Mouse (Mus musculus): Measurements from ENCODE around the gene Tmem160.

Tmem160 gene

GRCm38 (mm10) chr7:16441241-16441640 is 11.3 kb upstream of the Tmem160 start:
- DNase-seq (ENCODE audit: low spot score in 2 of 2): peak in 1 of 2 experiments; percentile 36

GRCm38 (mm10) chr7:16451656-16452055 is 923 bp upstream of the Tmem160 start:
- no peak for DNase-seq (ENCODE audit: low spot score in 2 of 2)

- no peak for DNase-seq (ENCODE audit: low spot score in 2 of 2)
These were observed 636 bp downstream of the Tmem160 start for GRCm38 (mm10) chr7:16453118-16453711.

GRCm38 (mm10) chr7:16455016-16455415 is 2.4 kb downstream of the Tmem160 start:
- no peak for DNase-seq (ENCODE audit: low spot score in 2 of 2)

- DNase-seq (ENCODE audit: low spot score in 2 of 2): no peak
These were observed 3.7 kb downstream of the Tmem160 start for GRCm38 (mm10) chr7:16456289-16456688.

DNA sequence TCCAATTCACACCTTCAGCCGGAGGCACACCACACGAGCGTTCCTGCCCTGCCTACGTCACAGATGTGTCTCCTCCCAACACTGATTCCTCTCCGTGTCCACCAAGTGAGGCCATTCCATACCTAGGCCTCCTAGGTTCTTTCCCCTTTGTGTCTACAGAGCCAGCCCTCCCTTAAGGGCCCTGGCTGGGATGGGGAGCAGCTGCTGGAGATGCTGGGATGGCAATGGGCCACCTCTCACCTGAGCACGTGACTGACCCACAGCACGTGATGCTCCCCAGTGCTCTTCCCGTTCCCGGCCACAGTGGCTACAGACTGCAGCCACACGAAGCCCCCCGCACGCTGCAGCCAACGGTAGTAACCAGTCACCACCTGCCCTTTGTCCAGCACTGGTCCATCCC is 8.0 kb downstream of the Tmem160 start:
- DNase-seq (ENCODE audit: low spot score in 2 of 2): no peak

- DNase-seq (ENCODE audit: low spot score in 2 of 2): no peak
These were observed 8.6 kb downstream of the Tmem160 start for GRCm38 (mm10) chr7:16461151-16461550.

DNA sequence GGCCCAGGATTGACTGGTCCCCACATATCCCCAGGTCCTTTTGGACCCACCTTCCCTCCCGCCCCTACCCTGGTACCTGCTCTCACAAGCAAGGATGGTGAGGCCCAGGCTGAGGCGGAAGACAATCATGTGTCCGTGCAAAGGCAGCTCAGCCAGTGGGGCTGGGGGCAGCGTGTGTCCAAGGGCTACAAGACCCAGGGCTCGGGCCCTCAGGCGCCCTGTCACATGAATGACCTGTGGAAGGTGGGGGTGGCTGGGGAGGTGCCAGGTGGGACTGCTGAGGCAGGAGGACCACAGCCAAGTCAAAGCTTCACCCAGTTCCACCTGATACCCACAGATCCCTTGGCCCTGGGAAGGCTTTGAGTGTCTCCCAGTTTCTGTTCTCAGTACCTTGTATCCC is 9.1 kb downstream of the Tmem160 start:
- DNase-seq (ENCODE audit: low spot score in 2 of 2): no peak

DNA sequence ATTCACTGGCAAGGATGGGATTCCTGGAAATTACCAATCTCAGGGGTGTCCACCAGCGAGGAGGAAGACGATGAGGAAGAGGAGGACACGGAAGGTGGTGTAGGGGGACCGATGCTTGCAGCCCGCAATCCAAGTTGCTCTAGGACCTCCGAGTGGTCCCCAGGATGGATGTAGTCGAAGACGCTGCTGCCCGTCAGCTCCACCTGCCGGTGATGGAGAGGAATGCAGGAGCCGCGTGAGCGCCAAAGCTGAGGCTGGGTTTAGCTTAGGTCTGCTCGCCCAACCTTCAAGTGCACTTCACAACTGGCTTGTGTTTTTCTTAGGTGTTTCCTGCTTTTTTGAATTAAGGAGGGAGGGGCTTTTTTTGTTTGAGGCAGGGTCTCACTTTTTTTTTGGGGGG is 10.6 kb downstream of the Tmem160 start:
- peak; percentile 78 to 94 for DNase-seq (ENCODE audit: low spot score in 2 of 2)

GRCm38 (mm10) chr7:16465160-16465559 is 12.6 kb downstream of the Tmem160 start:
- DNase-seq (ENCODE audit: low spot score in 2 of 2): peak; percentile 67 to 91

- DNase-seq (ENCODE audit: low spot score in 2 of 2): no peak
These were observed 13.0 kb downstream of the Tmem160 start for GRCm38 (mm10) chr7:16465568-16465967.

- peak; percentile 51 to 75 for DNase-seq (ENCODE audit: low spot score in 2 of 2)
These were observed 14.0 kb downstream of the Tmem160 start for GRCm38 (mm10) chr7:16466565-16466964.

- DNase-seq (ENCODE audit: low spot score in 2 of 2): no peak
These were observed 15.5 kb downstream of the Tmem160 start for GRCm38 (mm10) chr7:16468115-16468514.

- peak in 1 of 2 experiments; percentile 66 for DNase-seq (ENCODE audit: low spot score in 2 of 2)
These were observed 19.0 kb downstream of the Tmem160 start for GRCm38 (mm10) chr7:16471549-16471948.

DNA sequence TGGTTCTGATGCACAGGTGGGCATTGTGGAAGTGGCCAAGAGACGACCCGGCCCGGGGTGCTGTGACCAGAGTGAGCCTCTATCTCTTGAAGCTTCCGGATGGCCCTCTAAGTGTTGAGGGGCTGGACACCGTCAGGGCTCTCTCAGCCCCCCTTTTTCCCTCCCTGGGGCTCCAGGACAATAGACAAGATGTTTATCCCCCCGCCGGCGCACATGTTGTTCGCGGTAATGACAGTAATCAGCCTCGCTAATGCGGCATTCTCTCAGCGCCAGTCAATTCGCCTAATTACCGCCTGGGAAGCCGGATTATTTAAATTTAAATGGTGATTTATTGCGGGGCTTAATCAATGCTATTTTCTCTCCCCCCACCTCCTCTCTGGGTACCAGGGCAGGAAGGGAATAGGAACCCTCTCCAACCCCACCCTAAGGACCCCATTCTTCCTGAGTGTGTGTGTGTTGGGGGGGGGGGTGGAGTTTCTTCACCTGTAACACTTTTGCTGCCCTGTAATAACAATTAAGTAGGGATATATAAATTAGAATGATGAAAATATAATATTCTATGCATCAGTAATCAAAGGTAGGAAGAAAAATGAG is 19.6 kb downstream of the Tmem160 start:
- DNase-seq (ENCODE audit: low spot score in 2 of 2): no peak

GRCm38 (mm10) chr7:16473847-16474246 is 21.3 kb downstream of the Tmem160 start:
- no peak for DNase-seq (ENCODE audit: low spot score in 2 of 2)

GRCm38 (mm10) chr7:16474445-16474844 is 21.9 kb downstream of the Tmem160 start:
- DNase-seq (ENCODE audit: low spot score in 2 of 2): peak; percentile 53 to 77

GRCm38 (mm10) chr7:16475321-16475720 is 22.7 kb downstream of the Tmem160 start:
- peak in 1 of 2 experiments; percentile 64 for DNase-seq (ENCODE audit: low spot score in 2 of 2)

DNA sequence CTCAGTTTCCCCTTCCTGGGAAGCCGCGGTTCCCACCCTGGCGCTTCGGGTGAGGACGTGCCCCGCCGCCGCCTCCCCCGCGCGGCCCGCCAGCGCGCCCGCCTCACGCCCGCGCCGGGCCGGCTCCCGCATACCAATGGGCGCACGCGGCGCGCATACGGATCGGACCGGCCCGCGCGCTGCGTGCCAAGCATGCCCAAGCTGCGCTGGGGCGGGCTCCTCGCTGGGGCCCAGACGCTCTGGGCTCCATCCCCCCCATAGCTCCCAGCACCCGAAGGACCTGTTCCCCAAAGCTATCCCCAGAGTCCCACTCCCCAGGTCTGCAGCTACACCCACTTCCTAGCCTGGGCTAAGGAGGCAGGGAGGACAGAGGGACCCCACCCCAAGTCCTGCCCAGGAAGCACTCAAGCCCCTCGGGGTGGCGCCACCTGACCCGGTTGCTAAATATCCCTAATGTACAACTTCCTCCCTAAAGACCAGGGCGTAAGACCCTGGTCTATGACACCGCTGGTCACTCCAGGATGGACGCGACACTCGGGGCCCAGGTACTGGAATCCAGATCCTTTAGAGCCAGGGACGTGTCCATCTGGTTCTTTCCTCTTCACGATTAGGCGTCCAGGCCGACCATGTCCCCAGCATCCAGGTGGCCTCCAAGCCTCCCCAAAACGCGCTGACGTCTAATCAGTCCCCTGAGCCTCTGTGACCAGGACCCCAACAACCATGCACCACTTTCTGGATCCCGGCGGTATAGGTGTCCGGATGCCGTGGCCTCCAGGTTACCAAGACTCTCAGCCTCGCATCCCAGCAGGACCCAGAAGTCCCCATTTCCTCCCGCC is 23.4 kb downstream of the Tmem160 start:
- peak in 1 of 2 experiments; percentile 64 for DNase-seq (ENCODE audit: low spot score in 2 of 2)

GRCm38 (mm10) chr7:16476600-16476989 is 24.0 kb downstream of the Tmem160 start:
- DNase-seq (ENCODE audit: low spot score in 2 of 2): peak in 1 of 2 experiments; percentile 68

GRCm38 (mm10) chr7:16477628-16478027 is 25.0 kb downstream of the Tmem160 start, which contains the start of gene Npas1:
Gene Npas1 (minus strand): TSS chr7:16477728.
- no peak for DNase-seq (ENCODE audit: low spot score in 2 of 2)

- no peak for DNase-seq (ENCODE audit: low spot score in 2 of 2)
These were observed 36.2 kb downstream of the Tmem160 start for GRCm38 (mm10) chr7:16488816-16489215.

- peak in 1 of 2 experiments; percentile 67 for DNase-seq (ENCODE audit: low spot score in 2 of 2)
These were observed 37.4 kb downstream of the Tmem160 start for GRCm38 (mm10) chr7:16489948-16490347.
